Comparison of ENCODE assay signal across 8 mouse cellular contexts in genomic region chr12:112897522-112898212, GRCm38 (mm10). TPM values are rescaled to one million over a fixed set of nuclear protein-coding genes. Genes with fewer than 3 reads are reported as not detected.
DNase-seq lines count a peak whose midpoint lies in the region; ATAC-seq lines count a peak whose summit lies in the region.

No protein-coding gene starts in this region.

- no peak overlapping the region for H3K27ac ChIP-seq in forebrain, embryonic 13.5 days
- H3K27ac ChIP-seq in hindbrain, embryonic 16.5 days (ENCODE audit: low read depth, low read length) = no peak overlapping the region
- H3K27ac ChIP-seq in neural tube, embryonic 12.5 days = no peak overlapping the region

- 36% methylated on average over 16 of the region's 16 CpGs for WGBS in forebrain, embryonic 13.5 days
- 28% methylated on average over 16 of the region's 16 CpGs for WGBS in hindbrain, embryonic 16.5 days
- WGBS in neural tube, embryonic 12.5 days = 34% methylated on average over 16 of the region's 16 CpGs

- H3K9me3 ChIP-seq in forebrain, embryonic 13.5 days (replicated peaks) = no peaks in the 10 kb centered on the region
- H3K9me3 ChIP-seq in hindbrain, embryonic 16.5 days (ENCODE audit: control insufficient read depth, low read length) = no peaks in the 10 kb centered on the region
- H3K9me3 ChIP-seq in neural tube, embryonic 12.5 days = no peaks in the 10 kb centered on the region

- H3K9ac ChIP-seq in forebrain, embryonic 13.5 days = no peak overlapping the region
- peak overlapping the region; percentile 6; the same call in 1 of the 2 replicates for H3K9ac ChIP-seq in hindbrain, embryonic 16.5 days (ENCODE audit: low read depth, low read length)
- H3K9ac ChIP-seq in neural tube, embryonic 12.5 days = no peak overlapping the region

- peak overlapping the region; percentile 27; the same call in 1 of the 2 replicates for H3K4me2 ChIP-seq in forebrain, embryonic 13.5 days
- peak overlapping the region; percentile 36 for H3K4me2 ChIP-seq in hindbrain, embryonic 16.5 days (ENCODE audit: low read length)
- peak overlapping the region; percentile 45 for H3K4me2 ChIP-seq in neural tube, embryonic 12.5 days (replicated peaks)

- no peak overlapping the region for H3K4me3 ChIP-seq in forebrain, embryonic 13.5 days
- peak overlapping the region; percentile 6; the same call in 1 of the 2 replicates for H3K4me3 ChIP-seq in hindbrain, embryonic 16.5 days (ENCODE audit: low read length)
- no peak overlapping the region for H3K4me3 ChIP-seq in neural tube, embryonic 12.5 days

- no peaks in the 10 kb centered on the region for H3K27me3 ChIP-seq in forebrain, embryonic 13.5 days
- H3K27me3 ChIP-seq in hindbrain, embryonic 16.5 days (replicated peaks; ENCODE audit: control insufficient read depth, insufficient read depth, low read length) = no peaks in the 10 kb centered on the region
- 0 out of 2 replicates have a peak, but pooled peaks cover 4% of the 10 kb centered on the region for H3K27me3 ChIP-seq in neural tube, embryonic 12.5 days (replicated peaks)

- H3K4me1 ChIP-seq in forebrain, embryonic 13.5 days = peaks cover 6% of the 10 kb centered on the region
- H3K4me1 ChIP-seq in hindbrain, embryonic 16.5 days (ENCODE audit: control insufficient read depth, insufficient read depth, low read depth, low read length) = peaks cover 8% of the 10 kb centered on the region
- peaks cover 9% of the 10 kb centered on the region for H3K4me1 ChIP-seq in neural tube, embryonic 12.5 days

- DNase-seq in adrenal gland, adult (ENCODE audit: inconsistent age in 2 of 2, low spot score in 1 of 2) = peak; percentile 79 to 82
- no peak for DNase-seq in adrenal gland, adult 18-20 months (ENCODE audit: low spot score in 2 of 2)
- DNase-seq in lung, adult 18-20 months = peak; percentile 77 to 85
- no peak for DNase-seq in right cerebral cortex, postnatal 25 days
- DNase-seq in urinary bladder, postnatal 25 days (ENCODE audit: low spot score) = no peak

- peak; percentile 30; the same call in 1 of the 2 replicates for ATAC-seq in forebrain, embryonic 13.5 days
- peak; percentile 87 for ATAC-seq in hindbrain, embryonic 16.5 days
- ATAC-seq in neural tube, embryonic 12.5 days (ENCODE audit: low FRiP score, low read depth) = peak; percentile 76

- no peaks in the 10 kb centered on the region for H3K36me3 ChIP-seq in forebrain, embryonic 13.5 days (ENCODE audit: poor library complexity, severe bottlenecking)
- H3K36me3 ChIP-seq in hindbrain, embryonic 16.5 days (ENCODE audit: control insufficient read depth, insufficient read depth, low read length) = no peaks in the 10 kb centered on the region
- no peaks in the 10 kb centered on the region for H3K36me3 ChIP-seq in neural tube, embryonic 12.5 days

RNA-seq across cellular contexts. Expression of gene Gpr132, which starts 29.6 kb away (rescaled TPM):
- under 1 TPM; 0.54 to 0.66 TPM for total RNA-seq in adrenal gland, adult 18-20 months (2021)
- not detected in 2 replicates for polyA plus RNA-seq in forebrain, embryonic 13.5 days (2015; fragmentation: Nextera tagmentation; extraction: Ambion mirVana)
- 0.08 TPM in 1 of 2 replicates, not detected in the other for polyA plus RNA-seq in hindbrain, embryonic 16.5 days (2015; fragmentation: Nextera tagmentation; extraction: Ambion mirVana)
- polyA plus RNA-seq in neural tube, embryonic 12.5 days (2016; fragmentation: Nextera tagmentation; extraction: Ambion mirVana) = not detected in 2 replicates

RNA-seq across cellular contexts. Expression of gene Jag2, which starts 31.9 kb away (rescaled TPM):
- total RNA-seq in adrenal gland, adult 18-20 months (2021) = 1 to 10 TPM; 4.7 to 9.0 TPM
- 4.1 TPM in 2 replicates for polyA plus RNA-seq in forebrain, embryonic 13.5 days (2015; fragmentation: Nextera tagmentation; extraction: Ambion mirVana)
- 10.7 and 11.1 TPM in 2 replicates for polyA plus RNA-seq in hindbrain, embryonic 16.5 days (2015; fragmentation: Nextera tagmentation; extraction: Ambion mirVana)
- polyA plus RNA-seq in neural tube, embryonic 12.5 days (2016; fragmentation: Nextera tagmentation; extraction: Ambion mirVana) = 9.7 and 10.5 TPM in 2 replicates

RNA-seq across cellular contexts. Expression of gene Nudt14, which starts 44.3 kb away (rescaled TPM):
- 10 to 100 TPM; 30.5 to 31.9 TPM for total RNA-seq in adrenal gland, adult 18-20 months (2021)
- 57.1 and 61.2 TPM in 2 replicates for polyA plus RNA-seq in forebrain, embryonic 13.5 days (2015; fragmentation: Nextera tagmentation; extraction: Ambion mirVana)
- polyA plus RNA-seq in hindbrain, embryonic 16.5 days (2015; fragmentation: Nextera tagmentation; extraction: Ambion mirVana) = 54.2 and 57.3 TPM in 2 replicates
- 56.2 and 57.5 TPM in 2 replicates for polyA plus RNA-seq in neural tube, embryonic 12.5 days (2016; fragmentation: Nextera tagmentation; extraction: Ambion mirVana)

Comparison
In these comparisons a context has a peak if more than half of its experiments do, and no peak if none do; other contexts are left out.
1. DNase-seq: peak in adrenal gland, adult (2 of 2) and lung, adult 18-20 months (2 of 2); none in adrenal gland, adult 18-20 months (0 of 2), right cerebral cortex, postnatal 25 days (single experiment) and urinary bladder, postnatal 25 days (single experiment).
2. ATAC-seq: peak in every context shown above with its lines; median percentile 87 in hindbrain, embryonic 16.5 days; 76 in neural tube, embryonic 12.5 days; 30 in forebrain, embryonic 13.5 days.
3. Peak in every context shown above with its lines, with median percentiles within 50 percentile points of each other: H3K4me2 ChIP-seq.